Mouse (Mus musculus) myocyte (in vitro differentiated cells): ENCODE results near the gene Ireb2. TPM values are rescaled to one million over a fixed set of nuclear protein-coding genes. Genes with fewer than 3 reads are reported as not detected.
A peak's percentile ranks its signal among the peaks of the same experiment; 100 is the strongest.
"Not testable (repeated sequence)": the region's sequence is repeated elsewhere in the genome, so short reads cannot be mapped to it uniquely, and the experiment has no call there.

Experiments used
- H3K27me3 ChIP-seq: one replicate; pipeline ENCODE4 v1.6.1; 2011; ENCODE audit not compliant: control insufficient read depth, insufficient read depth, insufficient read length
- H3K36me3 ChIP-seq: one replicate; pipeline ENCODE4 v1.6.1; 2011; ENCODE audit not compliant: control insufficient read depth, insufficient read depth
- H3K4me2 ChIP-seq: one replicate; pipeline ENCODE4 v1.6.1; 2011; ENCODE audit warnings: low read depth, control low read depth
- H3K4me3 ChIP-seq: one replicate; pipeline ENCODE4 v1.5.1; 2011; ENCODE audit warnings: mild to moderate bottlenecking, control low read depth, moderate library complexity
- H3K79me2 ChIP-seq: one replicate; pipeline ENCODE4 v1.6.1; 2011; ENCODE audit not compliant: control insufficient read depth, insufficient read depth
- H3ac ChIP-seq: one replicate; pipeline ENCODE4 v1.6.1; 2011; ENCODE audit not compliant: control insufficient read depth, insufficient read length
- CEBPB ChIP-seq: IDR thresholded peaks from 2 replicates; pipeline ENCODE4 v1.6.1; 2011; ENCODE audit warnings: mild to moderate bottlenecking, moderate library complexity; ENCODE audit not compliant: poor library complexity, insufficient read depth, severe bottlenecking
- E2F4 ChIP-seq: IDR thresholded peaks from one replicate; pipeline ENCODE4 v1.6.1; 2011; ENCODE audit warnings: mild to moderate bottlenecking, control low read depth, moderate library complexity; ENCODE audit not compliant: insufficient read depth
- MAX ChIP-seq: IDR thresholded peaks from one replicate; pipeline ENCODE4 v1.6.1; 2011; ENCODE audit warnings: low read depth, mild to moderate bottlenecking, control low read depth
- MYOD1 ChIP-seq, 3 experiments: IDR thresholded peaks; one replicate each; pipeline ENCODE4 v1.6.1; 2011; ENCODE audit warnings: control low read depth in 2 of 3, low read depth in 2 of 3, mild to moderate bottlenecking in 2 of 3, moderate library complexity in 1 of 3; ENCODE audit not compliant: insufficient read length in 2 of 3, control insufficient read depth in 1 of 3
- MYOG ChIP-seq, 3 experiments: IDR thresholded peaks; one replicate each; pipeline ENCODE4 v1.6.1; 2011; ENCODE audit warnings: control low read depth in 2 of 3, low read depth in 2 of 3, mild to moderate bottlenecking in 2 of 3; ENCODE audit not compliant: insufficient read length in 2 of 3, control insufficient read depth in 1 of 3, insufficient read depth in 1 of 3
- POLR2A ChIP-seq: IDR thresholded peaks from one replicate; pipeline ENCODE4 v1.6.1; 2011; ENCODE audit warnings: low read depth, mild to moderate bottlenecking, control low read depth, moderate library complexity; ENCODE audit not compliant: insufficient read length
- POLR2AphosphoS2 ChIP-seq: IDR thresholded peaks from one replicate; pipeline ENCODE4 v1.6.1; 2011; ENCODE audit warnings: low read depth, control low read depth; ENCODE audit not compliant: insufficient read length
- REST ChIP-seq: IDR thresholded peaks from one replicate; pipeline ENCODE4 v1.6.1; 2011; ENCODE audit warnings: mild to moderate bottlenecking, control low read depth, moderate library complexity; ENCODE audit not compliant: insufficient read depth, insufficient read length
- SRF ChIP-seq: IDR thresholded peaks from one replicate; pipeline ENCODE4 v1.6.1; 2011; ENCODE audit warnings: low read depth; ENCODE audit not compliant: control insufficient read depth, insufficient read length
- TCF12 ChIP-seq: IDR thresholded peaks from one replicate; pipeline ENCODE4 v1.6.1; 2011; ENCODE audit warnings: mild to moderate bottlenecking, control low read depth; ENCODE audit not compliant: poor library complexity, insufficient read depth, severe bottlenecking
- TCF3 ChIP-seq: IDR thresholded peaks from one replicate; pipeline ENCODE4 v1.6.1; 2011; ENCODE audit warnings: low read depth, control low read depth; ENCODE audit not compliant: insufficient read length
- USF1 ChIP-seq: IDR thresholded peaks from one replicate; pipeline ENCODE4 v1.6.1; 2011; ENCODE audit warnings: low read depth, mild to moderate bottlenecking, control low read depth, moderate library complexity
- polyA plus RNA-seq: library from polyadenylated mRNA; unstranded; fragments of >200 nt; fragmentation: generic; extraction: Trizol; gene quantifications from one replicate; pipeline ENCODE4 v1.2.1, GENCODE M21; 2012; ENCODE audit warnings: missing spikeins

Gene Ireb2
- polyA plus RNA-seq, 1 experiment: 9.4 TPM

DNA sequence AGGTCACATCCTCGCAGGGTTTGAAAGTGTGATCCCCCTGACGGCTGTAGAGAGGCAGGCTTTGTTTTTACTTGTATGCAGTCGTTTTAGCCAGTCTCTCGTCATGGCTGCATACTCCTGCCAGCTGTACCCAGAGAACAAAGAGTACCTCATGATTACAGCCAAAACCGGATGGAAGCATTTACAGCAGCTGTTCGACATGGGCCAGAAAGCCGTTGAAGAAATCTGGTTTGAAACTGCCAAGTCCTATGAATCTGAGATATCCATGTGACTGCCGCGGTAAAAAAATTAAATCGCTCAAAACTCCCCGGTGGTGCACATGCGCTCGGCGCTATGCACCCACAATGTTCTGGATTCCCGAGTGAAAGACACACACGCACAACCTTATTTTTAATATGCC lies 82.7 kb downstream of the Ireb2 start:
- H3K36me3 ChIP-seq: no peaks in the 10 kb centered on the region
- H3K4me2 ChIP-seq: no peak overlapping the region
- TF ChIP-seq REST: no peak
- TF ChIP-seq USF1: no peak
- TF ChIP-seq SRF: no peak
- H3ac ChIP-seq: no peak overlapping the region
- no peak overlapping the region for H3K4me3 ChIP-seq
- H3K79me2 ChIP-seq: peaks cover 3% of the 10 kb centered on the region
- no peaks in the 10 kb centered on the region for H3K27me3 ChIP-seq

DNA sequence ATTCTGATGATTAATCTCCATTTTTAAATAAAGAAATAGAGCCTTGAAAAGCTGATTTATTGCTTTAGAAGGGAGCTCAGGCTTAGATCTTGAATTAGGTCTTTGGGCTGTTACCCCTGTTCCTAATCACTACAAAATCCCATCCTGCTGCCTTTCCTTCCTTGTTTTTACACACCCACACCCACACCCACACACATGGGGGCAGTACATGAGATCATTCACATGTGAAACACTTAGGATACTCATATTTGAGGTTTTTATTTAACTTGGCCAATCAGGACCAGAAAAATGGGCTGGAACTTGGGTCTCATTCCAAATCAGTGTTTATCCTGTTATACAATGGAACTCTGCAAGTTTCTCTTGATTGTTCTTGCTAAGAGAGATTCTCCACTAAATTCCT lies 85.9 kb downstream of the Ireb2 start:
- Histone ChIP-seq H3ac (no peak overlapping the region), H3K4me2 (no peak overlapping the region), H3K36me3 (peaks cover 13% of the 10 kb centered on the region), H3K4me3 (peak overlapping the region; percentile 71), H3K79me2 (peaks cover 22% of the 10 kb centered on the region), H3K27me3 (no peaks in the 10 kb centered on the region)
- no peak for TF ChIP-seq TCF3
- TF ChIP-seq REST: no peak

DNA sequence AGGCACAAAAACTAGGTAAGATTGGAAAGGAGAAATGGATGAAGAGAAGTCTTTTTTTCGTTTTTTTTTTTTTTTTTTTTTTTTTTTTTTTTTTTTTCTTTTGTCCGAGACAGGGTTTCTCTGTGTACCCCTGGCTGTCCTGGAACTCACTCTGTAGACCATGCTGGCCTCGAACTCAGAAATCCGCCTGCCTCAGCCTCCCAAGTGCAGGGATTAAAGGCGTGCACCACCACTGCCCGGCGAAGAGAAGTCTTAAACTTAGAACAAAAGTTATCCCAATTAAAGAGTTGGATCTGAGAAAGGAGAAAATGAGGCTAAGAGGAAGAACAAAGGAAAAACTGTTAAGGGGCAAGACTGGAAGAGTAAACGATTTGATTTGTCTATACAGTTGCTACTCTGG lies 86.6 kb downstream of the Ireb2 start:
- peak overlapping the region; percentile 56 for H3K4me2 ChIP-seq
- H3K36me3 ChIP-seq: peaks cover 15% of the 10 kb centered on the region
- H3K27me3 ChIP-seq: not testable (repeated sequence)
- peak overlapping the region; percentile 100 for H3ac ChIP-seq
- peak overlapping the region; percentile 71 for H3K4me3 ChIP-seq
- peaks cover 22% of the 10 kb centered on the region for H3K79me2 ChIP-seq

DNA sequence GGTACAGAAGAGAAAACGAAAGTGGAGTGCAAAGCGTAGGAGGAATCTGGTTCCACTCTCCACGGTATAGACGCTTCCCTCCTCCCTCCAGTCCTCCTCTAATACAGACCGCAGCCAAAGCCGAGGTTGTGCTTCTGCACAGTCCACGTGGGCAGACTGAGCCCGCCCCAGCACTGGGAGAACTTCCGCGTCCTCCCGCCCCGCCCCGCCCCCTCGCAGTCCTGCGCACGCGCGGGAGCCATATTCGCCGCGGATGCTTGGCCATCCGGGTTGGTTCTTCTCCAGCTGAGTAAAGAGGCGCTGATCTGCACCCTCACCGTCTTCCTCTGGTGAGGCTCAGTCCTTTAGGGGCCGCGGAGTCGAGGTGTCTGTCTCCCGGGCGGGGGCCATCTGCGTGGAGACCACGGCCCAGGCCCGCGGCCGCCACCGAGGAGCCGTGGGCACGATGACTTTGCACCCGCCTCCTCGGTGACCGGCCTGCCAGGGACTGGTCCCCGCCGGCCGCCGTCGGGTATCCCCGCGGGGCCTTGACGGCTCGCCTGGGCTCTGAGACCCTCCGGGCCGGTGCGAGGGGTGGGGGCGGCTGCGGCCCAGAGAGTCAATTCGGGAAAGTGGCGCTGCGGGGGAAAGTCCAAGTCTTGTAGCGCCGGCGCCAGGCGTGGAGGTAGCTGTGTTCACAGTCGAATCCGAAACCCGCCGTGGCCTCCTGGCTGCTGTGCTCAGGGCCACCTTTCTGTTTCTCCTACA lies 87.2 kb downstream of the Ireb2 start, which contains the start of the genes Psma4 and AY074887:
Psma4 (plus strand) TSS at position 216 of the 747 bp plus-strand sequence.
AY074887 (minus strand) TSS at position 424 of the 747 bp plus-strand sequence.
- no peaks in the 10 kb centered on the region for H3K27me3 ChIP-seq
- peak within 1 kb of the TSS; percentile 100 for H3ac ChIP-seq
- no peak for TF ChIP-seq MAX
- TF ChIP-seq USF1: peak; percentile 85
- TF ChIP-seq CEBPB: no peak
- TF ChIP-seq POLR2A: peak; percentile 74
- TF ChIP-seq POLR2AphosphoS2: peak; percentile 78
- H3K36me3 ChIP-seq: peaks cover 15% of the 10 kb centered on the region
- H3K4me3 ChIP-seq: peak within 1 kb of the TSS; percentile 71
- peaks cover 22% of the 10 kb centered on the region for H3K79me2 ChIP-seq
- H3K4me2 ChIP-seq: peak within 1 kb of the TSS; percentile 74

DNA sequence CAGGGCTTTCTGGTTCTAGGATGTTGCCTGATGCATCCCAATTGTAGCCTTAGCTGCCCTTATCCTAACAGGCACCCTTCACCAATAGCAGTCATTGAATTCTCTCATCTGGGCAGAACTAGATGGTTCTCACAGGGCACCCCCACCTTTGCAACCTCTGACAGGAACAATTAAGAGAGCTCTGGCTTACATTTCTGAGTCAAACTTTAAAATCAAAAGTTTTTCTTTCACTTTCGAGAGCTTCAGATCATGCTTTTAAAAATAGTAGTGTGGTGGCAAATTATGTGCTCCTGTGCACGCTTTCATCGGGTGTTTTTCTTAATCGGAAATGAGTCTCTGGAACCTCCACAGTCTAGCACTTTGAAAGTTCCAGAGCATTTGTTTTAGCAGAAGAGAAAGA lies 97.5 kb downstream of the Ireb2 start:
- H3K36me3 ChIP-seq: peaks cover 30% of the 10 kb centered on the region
- no peaks in the 10 kb centered on the region for H3K79me2 ChIP-seq
- H3K4me2 ChIP-seq: no peak overlapping the region
- no peak overlapping the region for H3K4me3 ChIP-seq
- H3ac ChIP-seq: no peak overlapping the region
- no peaks in the 10 kb centered on the region for H3K27me3 ChIP-seq
- TF ChIP-seq CEBPB (no peak), TCF12 (no peak), POLR2AphosphoS2 (no peak), SRF (no peak), USF1 (no peak), REST (no peak), MYOD1 (IDR thresholded peaks at IDR 0.05; ENCODE audit: control insufficient read depth in 1 of 3, insufficient read length in 2 of 3, low read depth in 2 of 3) (no peak), TCF3 (no peak), POLR2A (no peak), MYOG (IDR thresholded peaks at IDR 0.05; ENCODE audit: control insufficient read depth in 1 of 3, insufficient read depth in 1 of 3, insufficient read length in 2 of 3, low read depth in 2 of 3) (no peak), MAX (no peak), E2F4 (no peak)

Other genes with a start within 250 kb of the Ireb2 start
- gene Acsbg1, start 201.9 kb upstream of the Ireb2 start, polyA plus RNA-seq: 48.0 TPM
- gene Dnaja4, start 164.9 kb upstream of the Ireb2 start, polyA plus RNA-seq: 11.7 TPM
- 41.7 TPM for gene Wdr61, start 129.3 kb upstream of the Ireb2 start, polyA plus RNA-seq
- 0.13 TPM for gene Crabp1, start 99.0 kb upstream of the Ireb2 start, polyA plus RNA-seq
- gene Hykk, start 53.5 kb downstream of the Ireb2 start, polyA plus RNA-seq: 0.04 TPM
- gene Psma4, start 87.0 kb downstream of the Ireb2 start, polyA plus RNA-seq: 166 TPM
- gene AY074887, start 87.2 kb downstream of the Ireb2 start, polyA plus RNA-seq: 0.08 TPM
- gene Chrna5, start 117.1 kb downstream of the Ireb2 start, polyA plus RNA-seq: not detected
- not detected for gene Chrna3, start 162.8 kb downstream of the Ireb2 start, polyA plus RNA-seq
- gene Chrnb4, start 185.0 kb downstream of the Ireb2 start, polyA plus RNA-seq: 0.01 TPM